Mouse (Mus musculus) stomach, embryonic 15.5 days (tissue): ENCODE data around the gene Caskin1. TPM values are rescaled to one million over a fixed set of nuclear protein-coding genes. Genes with fewer than 3 reads are reported as not detected.
A peak's percentile ranks its signal among the peaks of the same experiment; 100 is the strongest.

Experiments
- ATAC-seq: fragments of 200-750 bp; cut with Nextera tagmentation; 2 replicates; pipeline ENCODE4 v1.8.0; 2017; ENCODE audit warnings: low read depth, moderate number of reproducible peaks, moderate TSS enrichment; ENCODE audit not compliant: insufficient read depth, low FRiP score
- H3K27ac ChIP-seq: fragments of 300-500 bp; sonication (generic); 2 replicates; pipeline ENCODE4 v1.5.1; 2015; ENCODE audit warnings: mild to moderate bottlenecking, inconsistent platforms
- H3K27me3 ChIP-seq: fragments of 300-500 bp; sonication (generic); replicated peaks from 2 replicates; pipeline ENCODE4 v1.6.1; 2015; ENCODE audit warnings: inconsistent platforms
- H3K36me3 ChIP-seq: fragments of 300-500 bp; sonication (generic); 2 replicates; pipeline ENCODE4 v1.6.1; 2015; ENCODE audit warnings: inconsistent platforms
- H3K4me1 ChIP-seq: fragments of 300-500 bp; sonication (generic); 2 replicates; pipeline ENCODE4 v1.6.1; 2015; ENCODE audit warnings: inconsistent platforms
- H3K4me2 ChIP-seq: fragments of 300-500 bp; sonication (generic); 2 replicates; pipeline ENCODE4 v1.6.1; 2015; ENCODE audit warnings: mild to moderate bottlenecking, inconsistent platforms
- H3K4me3 ChIP-seq: fragments of 300-500 bp; sonication (generic); replicated peaks from 2 replicates; pipeline ENCODE4 v1.5.1; 2015; ENCODE audit warnings: inconsistent platforms
- H3K9ac ChIP-seq: fragments of 300-500 bp; sonication (generic); 2 replicates; pipeline ENCODE4 v1.6.1; 2015; ENCODE audit warnings: inconsistent platforms
- H3K9me3 ChIP-seq: fragments of 300-500 bp; sonication (generic); 2 replicates; pipeline ENCODE4 v1.6.1; 2016; ENCODE audit warnings: inconsistent platforms
- WGBS: fragments of 180-500 bp; shearing (Covaris S2); methylation state at CpG from one replicate; pipeline ENCODE4 v1.1.7; 2015; 5-methylcytosine and 5-hydroxymethylcytosine counted together
- polyA plus RNA-seq: library from polyadenylated mRNA; unstranded; fragments of >200 nt; fragmentation: Nextera tagmentation; extraction: Ambion mirVana; gene quantifications from 2 replicates; pipeline ENCODE4 v1.2.1, GENCODE M21; 2015

Gene Caskin1
- polyA plus RNA-seq, 1 experiment from 2014 or later = 2.6 TPM

- peak overlapping the region; percentile 64 for H3K27ac ChIP-seq
- H3K4me2 ChIP-seq = peak overlapping the region; percentile 70
- ATAC-seq = no peak
- H3K27me3 ChIP-seq = no peaks in the 10 kb centered on the region
- H3K36me3 ChIP-seq = no peaks in the 10 kb centered on the region
- peaks cover 47% of the 10 kb centered on the region for H3K4me1 ChIP-seq
- peak overlapping the region; percentile 37; the same call in 1 of the 2 replicates for H3K9ac ChIP-seq
- H3K4me3 ChIP-seq = peak overlapping the region; percentile 70
- 31% methylated on average over 5 of the region's 5 CpGs for WGBS
- no peaks in the 10 kb centered on the region for H3K9me3 ChIP-seq
These were observed 41.5 kb downstream of the Caskin1 start for GRCm38 (mm10) chr17:24529883-24530282.

GRCm38 (mm10) chr17:24530361-24531050 is 42.1 kb downstream of the Caskin1 start:
- Histone ChIP-seq H3K9ac (no peak overlapping the region), H3K27me3 (no peaks in the 10 kb centered on the region), H3K4me3 (peak overlapping the region; percentile 70), H3K27ac (peak overlapping the region; percentile 14; the same call in 1 of the 2 replicates), H3K9me3 (no peaks in the 10 kb centered on the region), H3K36me3 (no peaks in the 10 kb centered on the region), H3K4me1 (peaks cover 47% of the 10 kb centered on the region), H3K4me2 (peak overlapping the region; percentile 70)
- no peak for ATAC-seq
- 37% methylated on average over 8 of the region's 8 CpGs for WGBS

DNA sequence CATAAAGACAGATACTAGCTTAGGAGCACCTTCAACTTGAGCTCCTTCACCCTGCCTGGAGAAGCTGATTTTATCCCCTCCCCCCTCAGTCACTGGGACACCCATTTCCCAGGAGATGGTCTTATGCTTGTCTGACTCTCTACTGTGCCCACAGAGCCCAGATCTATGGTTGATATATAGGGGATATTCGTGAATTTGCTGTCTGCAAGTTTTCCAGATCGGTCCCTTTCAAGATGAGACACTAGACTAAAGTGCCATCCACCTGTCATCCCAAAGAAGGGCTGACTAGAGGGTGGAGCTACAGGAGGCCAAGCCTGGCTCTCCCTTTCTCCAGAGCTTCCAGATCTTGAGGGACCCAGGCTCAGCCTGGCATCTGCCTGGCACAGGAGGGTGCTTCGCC is 42.7 kb downstream of the Caskin1 start:
- Histone ChIP-seq H3K36me3 (no peaks in the 10 kb centered on the region), H3K4me3 (no peak overlapping the region), H3K27ac (0 out of 2 replicates have a peak overlapping the region, but pooled peaks have one; percentile 14), H3K4me2 (no peak overlapping the region), H3K9me3 (no peaks in the 10 kb centered on the region), H3K9ac (no peak overlapping the region), H3K4me1 (peaks cover 44% of the 10 kb centered on the region), H3K27me3 (no peaks in the 10 kb centered on the region)
- WGBS = 50% methylated on average over 3 of the region's 3 CpGs
- ATAC-seq = no peak

- peak overlapping the region; percentile 84 for H3K4me2 ChIP-seq
- ATAC-seq = no peak
- H3K9me3 ChIP-seq = no peaks in the 10 kb centered on the region
- H3K4me3 ChIP-seq = no peak overlapping the region; the same call in 1 of the 2 replicates
- H3K27me3 ChIP-seq = no peaks in the 10 kb centered on the region
- H3K4me1 ChIP-seq = peaks cover 37% of the 10 kb centered on the region
- no peak overlapping the region for H3K27ac ChIP-seq
- 77% methylated on average over 7 of the region's 7 CpGs for WGBS
- H3K9ac ChIP-seq = no peak overlapping the region
- no peaks in the 10 kb centered on the region for H3K36me3 ChIP-seq
These were observed 43.6 kb downstream of the Caskin1 start for GRCm38 (mm10) chr17:24532045-24532444.

GRCm38 (mm10) chr17:24533099-24533992 is 44.9 kb downstream of the Caskin1 start:
- Histone ChIP-seq H3K36me3 (no peaks in the 10 kb centered on the region), H3K4me1 (peaks cover 37% of the 10 kb centered on the region), H3K27me3 (no peaks in the 10 kb centered on the region), H3K9ac (peak overlapping the region; percentile 20; the same call in 1 of the 2 replicates), H3K27ac (peak overlapping the region; percentile 52; the same call in 1 of the 2 replicates), H3K4me3 (peak overlapping the region; percentile 38), H3K9me3 (no peaks in the 10 kb centered on the region), H3K4me2 (peak overlapping the region; percentile 84)
- WGBS = 10% methylated on average over 53 of the region's 53 CpGs
- peak; percentile 81 for ATAC-seq

DNA sequence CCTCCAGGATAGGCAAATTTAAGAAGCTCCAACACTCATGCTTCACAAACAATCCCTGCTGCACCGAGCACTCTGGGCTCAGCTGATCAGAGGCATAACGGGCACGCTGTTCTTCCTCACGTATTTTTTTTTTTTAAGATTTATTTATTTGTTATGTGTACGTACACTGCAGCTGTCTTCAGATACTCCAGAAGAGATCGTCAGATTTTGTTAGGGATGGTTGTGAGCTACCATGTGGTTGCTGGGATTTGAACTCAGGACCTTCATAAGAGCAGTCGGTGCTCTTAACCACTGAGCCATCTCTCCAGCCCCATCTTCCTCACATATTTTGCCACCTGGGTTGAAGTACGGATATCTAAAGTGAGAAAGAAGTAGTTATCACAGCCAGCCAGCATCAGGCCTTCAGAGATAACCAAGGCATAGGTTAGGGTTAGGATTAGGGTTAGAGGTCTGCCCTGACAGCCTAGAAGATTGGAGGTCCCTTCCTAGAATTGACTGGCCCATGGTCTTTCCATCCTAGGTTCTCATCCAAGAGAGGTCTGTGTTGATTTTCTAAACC is 45.8 kb downstream of the Caskin1 start, which contains the start of gene Rab26:
Rab26 (minus strand) TSS at position 51 of the 559 bp plus-strand sequence.
- Histone ChIP-seq H3K4me1 (peaks cover 33% of the 10 kb centered on the region), H3K27me3 (no peaks in the 10 kb centered on the region), H3K9me3 (no peaks in the 10 kb centered on the region), H3K4me3 (peak within 1 kb of the TSS; percentile 38), H3K9ac (peak within 1 kb of the TSS; percentile 20; the same call in 1 of the 2 replicates), H3K4me2 (peak within 1 kb of the TSS; percentile 84), H3K27ac (peak within 1 kb of the TSS; percentile 52; the same call in 1 of the 2 replicates), H3K36me3 (no peaks in the 10 kb centered on the region)
- 85% methylated on average over 8 of the region's 8 CpGs for WGBS
- no peak for ATAC-seq

GRCm38 (mm10) chr17:24535300-24535699 is 46.9 kb downstream of the Caskin1 start:
- WGBS = 38% methylated on average over 5 of the region's 5 CpGs
- no peaks in the 10 kb centered on the region for H3K36me3 ChIP-seq
- no peak for ATAC-seq
- H3K9me3 ChIP-seq = no peaks in the 10 kb centered on the region
- no peak overlapping the region for H3K4me2 ChIP-seq
- H3K9ac ChIP-seq = no peak overlapping the region
- no peaks in the 10 kb centered on the region for H3K27me3 ChIP-seq
- peaks cover 22% of the 10 kb centered on the region for H3K4me1 ChIP-seq
- no peak overlapping the region for H3K27ac ChIP-seq
- H3K4me3 ChIP-seq = no peak overlapping the region

DNA sequence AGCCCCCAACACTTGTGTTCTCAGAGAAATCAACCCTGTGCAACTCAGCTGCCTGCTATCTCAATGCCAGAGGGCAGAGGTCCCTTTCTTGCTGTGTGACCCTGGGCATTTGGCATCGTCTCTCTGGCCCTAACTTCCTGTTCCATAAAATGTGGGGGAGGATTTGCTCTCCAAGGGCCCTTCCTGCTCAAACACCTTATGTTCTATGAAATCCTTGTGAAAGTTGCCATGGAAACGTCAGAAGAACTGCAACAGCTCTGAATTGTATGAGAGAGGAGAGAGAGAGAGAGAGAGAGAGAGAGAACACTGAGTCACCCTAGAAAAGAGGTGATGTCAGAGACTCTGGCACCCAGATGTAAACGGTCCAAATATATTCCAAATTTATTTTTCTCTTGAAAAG is 49.1 kb downstream of the Caskin1 start:
- H3K9me3 ChIP-seq = no peaks in the 10 kb centered on the region
- no peak for ATAC-seq
- 36% methylated on average over 3 of the region's 3 CpGs for WGBS

GRCm38 (mm10) chr17:24538950-24539349 is 50.5 kb downstream of the Caskin1 start:
- Histone ChIP-seq H3K9me3 (no peaks in the 10 kb centered on the region), H3K4me1 (no peaks in the 10 kb centered on the region), H3K4me3 (no peak overlapping the region), H3K27ac (no peak overlapping the region), H3K9ac (no peak overlapping the region), H3K4me2 (no peak overlapping the region), H3K36me3 (no peaks in the 10 kb centered on the region), H3K27me3 (no peaks in the 10 kb centered on the region)
- WGBS = 72% methylated on average over 8 of the region's 8 CpGs
- ATAC-seq = no peak

More for the DNA sequence above, 49.1 kb downstream of the Caskin1 start:
- Histone ChIP-seq H3K4me2 (no peak overlapping the region), H3K36me3 (no peaks in the 10 kb centered on the region), H3K27me3 (no peaks in the 10 kb centered on the region), H3K4me1 (peaks cover 11% of the 10 kb centered on the region), H3K9ac (no peak overlapping the region), H3K27ac (0 out of 2 replicates have a peak overlapping the region, but pooled peaks have one; percentile 28), H3K4me3 (no peak overlapping the region)

DNA sequence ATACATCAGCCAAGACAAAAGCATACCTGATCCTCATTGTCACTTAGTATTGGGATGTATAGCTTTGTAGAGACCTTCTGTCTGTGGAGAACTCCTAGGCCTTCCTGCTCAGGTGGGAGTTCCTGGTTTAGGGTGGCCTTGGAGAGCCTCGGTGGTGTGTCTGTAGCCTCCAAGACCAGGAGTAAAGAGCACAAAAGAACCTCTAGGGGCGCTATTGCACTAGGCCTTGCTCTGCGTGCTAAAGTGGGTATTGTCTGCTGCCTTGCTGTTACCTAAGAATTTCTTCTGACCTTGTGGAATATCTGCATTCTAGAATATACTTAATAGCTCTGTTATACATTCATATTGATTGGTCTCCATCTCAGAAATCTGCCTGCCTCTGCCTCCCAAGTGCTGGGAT is 52.0 kb downstream of the Caskin1 start:
- WGBS = 11% methylated on average over 3 of the region's 3 CpGs
- H3K4me1 ChIP-seq = no peaks in the 10 kb centered on the region
- peak; percentile 42; the same call in 1 of the 2 replicates for ATAC-seq
- H3K36me3 ChIP-seq = no peaks in the 10 kb centered on the region
- H3K9ac ChIP-seq = no peak overlapping the region
- no peak overlapping the region for H3K4me3 ChIP-seq
- no peak overlapping the region for H3K27ac ChIP-seq
- no peak overlapping the region for H3K4me2 ChIP-seq
- H3K9me3 ChIP-seq = no peaks in the 10 kb centered on the region
- no peaks in the 10 kb centered on the region for H3K27me3 ChIP-seq

- WGBS = 20% methylated on average over 12 of the region's 12 CpGs
- no peak overlapping the region for H3K27ac ChIP-seq
- no peak overlapping the region for H3K9ac ChIP-seq
These were observed 56.2 kb downstream of the Caskin1 start for GRCm38 (mm10) chr17:24544613-24545012.

More at GRCm38 (mm10) chr17:24544613-24545012, 56.2 kb downstream of the Caskin1 start:
- Histone ChIP-seq H3K9me3 (no peaks in the 10 kb centered on the region), H3K27me3 (no peaks in the 10 kb centered on the region), H3K36me3 (no peaks in the 10 kb centered on the region), H3K4me3 (no peak overlapping the region), H3K4me2 (no peak overlapping the region), H3K4me1 (no peaks in the 10 kb centered on the region)
- no peak for ATAC-seq
